Mouse (Mus musculus) subcutaneous adipose tissue, adult 2 months (tissue): ENCODE data around the gene Ndn. TPM values are rescaled to one million over a fixed set of nuclear protein-coding genes. Genes with fewer than 3 reads are reported as not detected.

Experiments used
- polyA plus RNA-seq: library from polyadenylated mRNA; depleted of rRNA; stranded (reverse); fragments of >200 nt; gene quantifications from 2 replicates; pipeline ENCODE4 v1.2.3, GENCODE M21; 2012; ENCODE audit warnings: low replicate concordance; rRNA removed

The Ndn gene
- 19.2 and 20.8 TPM in 2 replicates for polyA plus RNA-seq

DNA sequence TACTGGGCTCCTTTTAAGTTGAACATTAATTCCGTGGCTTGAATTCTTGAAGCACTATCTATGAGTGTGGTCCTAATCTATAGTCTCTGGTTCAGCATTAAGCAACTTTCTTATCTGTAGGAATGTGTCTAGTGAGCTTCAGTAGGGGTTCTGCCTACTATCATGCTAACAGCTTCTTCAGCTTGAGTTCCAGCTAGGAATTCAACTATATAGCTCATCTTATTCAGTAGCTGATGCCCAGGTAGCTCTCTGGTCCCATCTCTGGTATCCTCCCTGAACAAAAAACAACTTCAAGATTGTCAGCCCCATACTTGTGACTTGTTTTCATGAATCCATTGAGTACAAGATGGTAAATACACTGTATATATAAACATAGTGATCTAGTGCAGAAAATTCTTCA is at the start of gene Ndn:
Ndn (plus strand) TSS at position 301 of the 400 bp plus-strand sequence.

GRCm38 (mm10) chr7:62376510-62377304 is 30.3 kb downstream of the Ndn start, which contains the start of gene Magel2:
Magel2 (plus strand) TSS chr7:62377010.

Other genes with a start within 250 kb of the Ndn start
- 0.04 TPM in 1 of 2 replicates, not detected in the other for gene Magel2, start 30.4 kb downstream of the Ndn start, polyA plus RNA-seq
- 0.85 and 1.7 TPM in 2 replicates for gene Mkrn3, start 73.6 kb downstream of the Ndn start, polyA plus RNA-seq
- 0.53 and 3.3 TPM in 2 replicates for gene Peg12, start 117.9 kb downstream of the Ndn start, polyA plus RNA-seq